Mouse (Mus musculus): ENCODE data around the gene Olfr782.
"Not testable (repeated sequence)": the region's sequence is repeated elsewhere in the genome, so short reads cannot be mapped to it uniquely, and the experiment has no call there.

The Olfr782 gene

GRCm38 (mm10) chr10:129348550-129348949 is at the start of gene Olfr782:
Gene Olfr782, plus strand, starts transcription at chr10:129348850.
- no peak for DNase-seq

GRCm38 (mm10) chr10:129312973-129313372 is 35.7 kb upstream of the Olfr782 start:
- not testable (repeated sequence) for DNase-seq

GRCm38 (mm10) chr10:129313521-129313920 is 35.1 kb upstream of the Olfr782 start:
- not testable (repeated sequence) for DNase-seq

GRCm38 (mm10) chr10:129317817-129318216 is 30.8 kb upstream of the Olfr782 start, which contains the start of gene Olfr780:
Gene Olfr780, plus strand, starts transcription at chr10:129318117.
- DNase-seq = no peak

GRCm38 (mm10) chr10:129328554-129328953 is 20.1 kb upstream of the Olfr782 start, which contains the start of gene Olfr781:
Gene Olfr781, plus strand, starts transcription at chr10:129328854.
- DNase-seq = no peak

GRCm38 (mm10) chr10:129352475-129352874 is 3.8 kb downstream of the Olfr782 start:
- not testable (repeated sequence) for DNase-seq

- not testable (repeated sequence) for DNase-seq
These were observed 7.8 kb downstream of the Olfr782 start for GRCm38 (mm10) chr10:129356496-129356895.

GRCm38 (mm10) chr10:129357307-129357706 is 8.7 kb downstream of the Olfr782 start:
- DNase-seq = no peak

- DNase-seq = not testable (repeated sequence)
These were observed 25.4 kb downstream of the Olfr782 start for GRCm38 (mm10) chr10:129374051-129374450.

GRCm38 (mm10) chr10:129383783-129384182 is 35.1 kb downstream of the Olfr782 start, which contains the start of gene Olfr784:
Gene Olfr784, plus strand, starts transcription at chr10:129384083.
- no peak for DNase-seq

GRCm38 (mm10) chr10:129400892-129401291 is 52.2 kb downstream of the Olfr782 start:
- no peak for DNase-seq

Data from thymus, postnatal 14 days (tissue).